Mouse (Mus musculus) liver, embryonic 11.5 days (tissue): ENCODE results near the gene C8g. TPM values are rescaled to one million over a fixed set of nuclear protein-coding genes. Genes with fewer than 3 reads are reported as not detected.
A peak's percentile ranks its signal among the peaks of the same experiment; 100 is the strongest.

Experiments
- ATAC-seq: fragments of 200-750 bp; cut with Nextera tagmentation; replicated peaks from 2 replicates; pipeline ENCODE4 v1.8.0; 2017; ENCODE audit warnings: moderate number of reproducible peaks, mild to moderate bottlenecking, moderate TSS enrichment, moderate library complexity; ENCODE audit not compliant: low FRiP score
- DNase-seq: peaks from one replicate; pipeline ENCODE4 v3.0.0-alpha.2; 2017; ENCODE audit warnings: low spot score
- H3K27ac ChIP-seq: fragments of 300-500 bp; sonication (generic); 2 replicates; pipeline ENCODE4 v1.5.1; 2014; ENCODE audit warnings: mild to moderate bottlenecking, low read depth, low read length, control low read depth
- H3K27me3 ChIP-seq: fragments of 300-500 bp; sonication (generic); replicated peaks from 2 replicates; pipeline ENCODE4 v1.6.1; 2014; ENCODE audit warnings: low read length, mixed read lengths; ENCODE audit not compliant: control insufficient read depth, insufficient read depth
- H3K36me3 ChIP-seq: fragments of 300-500 bp; sonication (generic); 2 replicates; pipeline ENCODE4 v1.6.1; 2014; ENCODE audit warnings: mild to moderate bottlenecking, low read length, moderate library complexity, mixed read lengths; ENCODE audit not compliant: control insufficient read depth, insufficient read depth
- H3K4me1 ChIP-seq: fragments of 300-500 bp; sonication (generic); replicated peaks from 2 replicates; pipeline ENCODE4 v1.6.1; 2014; ENCODE audit warnings: low read length, mixed read lengths; ENCODE audit not compliant: control insufficient read depth, insufficient read depth
- H3K4me2 ChIP-seq: fragments of 300-500 bp; sonication (generic); 2 replicates; pipeline ENCODE4 v1.6.1; 2014; ENCODE audit warnings: mild to moderate bottlenecking, control low read depth, moderate library complexity
- H3K4me3 ChIP-seq: fragments of 300-500 bp; sonication (generic); 2 replicates; pipeline ENCODE4 v1.5.1; 2014; ENCODE audit warnings: low read depth, low read length, control low read depth
- H3K9ac ChIP-seq: fragments of 300-500 bp; sonication (generic); 2 replicates; pipeline ENCODE4 v1.6.1; 2014; ENCODE audit warnings: low read depth, low read length, control low read depth
- H3K9me3 ChIP-seq: fragments of 300-500 bp; sonication (generic); 2 replicates; pipeline ENCODE4 v1.6.1; 2016; ENCODE audit warnings: low read length, inconsistent platforms, mixed read lengths; ENCODE audit not compliant: control insufficient read depth
- WGBS: fragments of 180-500 bp; shearing (Covaris S2); extraction: QIAGEN DNeasy Blood & Tissue Kit; methylation state at CpG from one replicate; pipeline ENCODE4 v1.1.7; 2014; 5-methylcytosine and 5-hydroxymethylcytosine counted together
- polyA plus RNA-seq: library from polyadenylated mRNA; unstranded; fragments of >200 nt; fragmentation: Nextera tagmentation; extraction: Ambion mirVana; gene quantifications from 2 replicates; pipeline ENCODE4 v1.2.1, GENCODE M21; 2014

C8g gene
- polyA plus RNA-seq, 1 experiment from 2014 or later, result 16.8 TPM

- H3K27me3 ChIP-seq, result no peaks in the 10 kb centered on the region; the same call in 1 of the 2 replicates
- no peaks in the 10 kb centered on the region for H3K36me3 ChIP-seq
- no peak overlapping the region for H3K4me2 ChIP-seq
- ATAC-seq (no peak), DNase-seq (no peak)
- 82% methylated on average over 8 of the region's 8 CpGs for WGBS
- no peak overlapping the region for H3K4me3 ChIP-seq
- no peaks in the 10 kb centered on the region for H3K4me1 ChIP-seq
- no peaks in the 10 kb centered on the region for H3K9me3 ChIP-seq
- no peak overlapping the region for H3K27ac ChIP-seq
- no peak overlapping the region for H3K9ac ChIP-seq
Measured at GRCm38 (mm10) chr2:25477541-25477940, 24.0 kb downstream of the C8g start.

DNA sequence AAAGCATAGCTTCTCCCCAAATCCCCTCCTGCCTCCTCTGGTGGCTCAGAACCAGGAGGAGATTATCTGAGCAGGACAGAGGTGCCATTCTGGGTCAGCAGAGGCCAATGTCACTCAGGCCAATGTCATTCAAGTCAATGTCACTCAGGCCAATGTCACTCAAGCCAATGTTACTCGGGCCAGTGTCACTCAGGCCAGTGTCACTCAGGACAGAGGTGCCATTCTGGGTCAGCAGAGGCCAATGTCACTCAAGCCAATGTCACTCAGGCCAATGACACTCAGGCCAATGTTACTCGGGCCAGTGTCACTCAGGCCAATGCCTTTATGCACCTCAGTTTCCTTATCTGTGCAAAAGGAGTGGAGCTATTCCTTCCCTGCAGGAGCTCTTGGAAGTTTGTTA, 29.0 kb downstream of the C8g start:
- DNase-seq (no peak), ATAC-seq (no peak)
- no peak overlapping the region for H3K4me3 ChIP-seq
- no peak overlapping the region for H3K27ac ChIP-seq
- no peak overlapping the region for H3K9ac ChIP-seq
- no peaks in the 10 kb centered on the region for H3K36me3 ChIP-seq
- H3K4me2 ChIP-seq, result no peak overlapping the region
- H3K4me1 ChIP-seq, result no peaks in the 10 kb centered on the region
- 72% methylated on average over 2 of the region's 2 CpGs for WGBS
- no peaks in the 10 kb centered on the region for H3K9me3 ChIP-seq
- no peaks in the 10 kb centered on the region; the same call in 1 of the 2 replicates for H3K27me3 ChIP-seq

DNA sequence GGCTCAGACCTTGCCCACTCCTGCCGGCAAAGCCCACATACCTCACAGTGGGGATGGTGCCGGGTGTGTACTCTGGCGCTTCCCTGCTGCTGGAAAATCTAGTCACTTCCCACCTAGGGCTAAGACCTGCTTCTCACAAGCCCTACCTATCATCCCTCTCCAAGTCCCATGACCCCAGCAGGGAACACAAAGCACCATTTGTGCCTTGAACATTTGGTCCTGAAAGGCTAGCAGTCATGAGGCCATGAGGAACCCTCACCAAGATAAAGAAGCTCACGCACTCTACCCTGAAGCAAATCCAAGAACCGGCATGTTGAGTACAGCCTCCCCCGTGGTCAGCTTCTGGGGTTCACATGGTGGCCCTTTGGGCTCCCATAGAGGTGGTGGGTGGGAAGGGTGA, 31.6 kb downstream of the C8g start, which contains the start of gene Ptgds:
Gene Ptgds (minus strand): TSS at position 78 of the 400 bp plus-strand sequence.
- H3K4me3 ChIP-seq, result no peak within 1 kb of the TSS
- 49% methylated on average over 6 of the region's 6 CpGs for WGBS
- H3K9ac ChIP-seq, result no peak within 1 kb of the TSS
- no peak within 1 kb of the TSS for H3K27ac ChIP-seq
- ATAC-seq, result no peak
- H3K9me3 ChIP-seq, result no peaks in the 10 kb centered on the region
- no peak for DNase-seq
- no peaks in the 10 kb centered on the region for H3K36me3 ChIP-seq
- no peak within 1 kb of the TSS for H3K4me2 ChIP-seq
- no peaks in the 10 kb centered on the region; the same call in 1 of the 2 replicates for H3K27me3 ChIP-seq
- H3K4me1 ChIP-seq, result peaks cover 4% of the 10 kb centered on the region; the same call in 1 of the 2 replicates

DNA sequence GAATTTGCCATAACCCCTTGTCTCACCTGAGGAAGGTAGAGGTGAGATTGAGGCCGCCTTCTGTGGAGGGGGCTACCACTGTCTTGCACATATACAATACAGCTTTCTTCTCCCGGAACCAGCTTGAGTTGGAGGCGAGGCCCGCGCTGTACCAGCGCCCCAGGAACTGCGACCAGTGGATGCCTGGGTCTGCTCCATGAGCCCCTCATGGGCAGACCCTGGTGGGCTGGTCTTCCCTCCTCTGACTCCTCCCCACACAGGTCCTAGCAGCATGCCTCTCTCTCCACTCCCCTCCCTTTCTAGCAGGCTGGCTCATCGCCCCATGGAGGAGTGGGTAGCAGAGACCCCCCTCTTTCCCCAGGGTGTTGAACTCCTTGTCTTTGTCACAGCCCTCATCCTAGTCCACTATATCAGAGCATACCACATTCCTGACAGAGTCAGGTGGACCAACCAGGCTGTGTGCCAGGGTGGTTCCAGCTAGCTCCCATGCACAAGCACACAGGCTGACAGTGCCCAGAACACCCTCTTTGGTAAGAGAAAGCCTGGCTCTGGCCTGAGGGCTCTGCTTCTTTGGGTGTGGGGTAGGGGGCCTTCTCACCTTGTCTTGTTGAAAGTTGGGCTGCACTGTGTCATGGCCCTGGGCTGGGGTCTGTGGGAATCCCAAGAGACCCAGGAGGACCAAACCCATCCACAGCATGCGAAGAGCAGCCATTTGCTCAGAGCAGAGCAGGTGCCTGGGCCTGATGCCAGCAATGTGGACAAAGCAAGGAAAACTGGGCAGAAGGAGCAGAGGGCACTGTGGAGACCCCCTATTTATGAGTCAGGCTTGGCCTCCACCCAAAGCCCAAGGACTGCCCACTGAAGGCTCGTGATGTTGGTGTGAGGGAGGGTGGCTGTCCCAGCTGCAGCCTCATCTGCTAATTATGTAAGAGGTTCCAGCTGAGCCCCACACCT, 32.3 kb downstream of the C8g start:
- Histone ChIP-seq H3K4me1 (peaks cover 4% of the 10 kb centered on the region; the same call in 1 of the 2 replicates), H3K4me3 (no peak overlapping the region), H3K36me3 (no peaks in the 10 kb centered on the region), H3K27ac (no peak overlapping the region), H3K4me2 (no peak overlapping the region), H3K9me3 (no peaks in the 10 kb centered on the region), H3K27me3 (no peaks in the 10 kb centered on the region; the same call in 1 of the 2 replicates), H3K9ac (no peak overlapping the region)
- WGBS, result 78% methylated on average over 10 of the region's 10 CpGs
- ATAC-seq (no peak), DNase-seq (no peak)

- H3K36me3 ChIP-seq, result no peaks in the 10 kb centered on the region
- H3K4me2 ChIP-seq, result no peak overlapping the region
- no peak overlapping the region for H3K4me3 ChIP-seq
- DNase-seq (no peak), ATAC-seq (no peak)
- H3K9ac ChIP-seq, result no peak overlapping the region
- peaks cover 4% of the 10 kb centered on the region; the same call in 1 of the 2 replicates for H3K4me1 ChIP-seq
- WGBS, result 68% methylated on average over 14 of the region's 14 CpGs
- H3K27me3 ChIP-seq, result no peaks in the 10 kb centered on the region; the same call in 1 of the 2 replicates
- no peak overlapping the region for H3K27ac ChIP-seq
- H3K9me3 ChIP-seq, result no peaks in the 10 kb centered on the region
Measured at GRCm38 (mm10) chr2:25467606-25468303, 33.8 kb downstream of the C8g start.

DNA sequence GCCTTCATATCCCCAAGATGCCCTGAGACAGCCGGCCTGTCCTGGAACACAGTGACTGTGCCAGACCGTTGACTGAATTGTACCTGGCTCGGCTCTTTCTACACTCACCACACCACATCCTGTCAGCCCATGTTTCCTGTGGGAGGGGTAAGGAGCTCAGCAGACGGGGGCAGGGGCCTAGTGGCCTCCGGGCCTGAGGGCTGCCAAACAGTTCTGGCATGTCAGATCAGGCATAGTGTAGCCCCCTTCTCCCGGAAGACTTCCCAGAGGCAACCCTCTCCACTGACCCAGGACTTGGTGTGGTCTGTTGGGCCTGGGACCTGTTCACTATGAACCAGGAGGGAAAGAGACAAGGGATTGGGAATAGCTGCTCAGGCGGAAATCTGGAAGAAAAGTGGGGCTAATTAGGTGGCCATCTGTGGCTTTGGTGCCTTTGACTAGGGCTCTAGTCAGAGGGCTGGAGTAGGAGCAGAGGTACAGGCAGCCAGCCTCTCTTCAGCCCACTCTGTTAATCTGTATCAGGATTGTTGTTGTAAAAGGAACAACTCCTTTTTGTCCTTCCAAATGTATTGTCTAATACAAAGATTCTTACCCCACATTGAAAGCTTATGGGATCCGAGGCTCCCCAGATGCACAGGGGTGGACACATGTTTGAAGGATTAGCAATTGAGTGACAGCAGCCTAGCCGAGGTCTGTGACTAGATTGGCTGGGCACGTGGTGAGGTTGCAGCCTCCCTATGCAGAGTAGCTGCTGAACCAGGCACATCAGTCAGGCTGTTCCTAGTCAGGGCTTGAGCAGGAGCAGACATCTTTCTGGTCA, 35.5 kb downstream of the C8g start:
- peak overlapping the region; percentile 28; the same call in 1 of the 2 replicates for H3K9ac ChIP-seq
- no peaks in the 10 kb centered on the region for H3K9me3 ChIP-seq
- peaks cover 4% of the 10 kb centered on the region; the same call in 1 of the 2 replicates for H3K4me1 ChIP-seq
- ATAC-seq (no peak), DNase-seq (no peak)
- no peak overlapping the region for H3K27ac ChIP-seq
- H3K4me3 ChIP-seq, result no peak overlapping the region
- H3K27me3 ChIP-seq, result no peaks in the 10 kb centered on the region
- no peaks in the 10 kb centered on the region for H3K36me3 ChIP-seq
- 37% methylated on average over 10 of the region's 10 CpGs for WGBS
- H3K4me2 ChIP-seq, result no peak overlapping the region

DNA sequence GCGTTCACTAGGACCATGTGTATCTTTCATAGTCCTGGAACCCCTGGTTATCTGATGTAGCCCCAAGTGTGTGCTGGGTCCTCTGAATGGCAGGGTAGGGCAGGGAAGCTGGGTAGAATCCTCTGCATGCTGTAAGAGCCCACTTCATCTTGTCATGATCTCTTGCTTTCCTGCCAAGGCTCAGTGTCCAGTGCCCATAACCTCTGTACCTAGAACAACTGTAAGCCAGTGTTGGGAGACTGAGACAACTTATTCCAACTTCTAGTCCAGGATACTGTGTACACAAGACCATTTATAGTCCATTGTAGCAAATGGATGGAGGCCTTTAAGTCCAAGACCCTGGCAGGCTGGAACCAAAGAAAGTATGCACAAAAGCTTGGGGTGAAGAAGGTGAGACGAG, 36.3 kb downstream of the C8g start:
- Histone ChIP-seq H3K36me3 (no peaks in the 10 kb centered on the region), H3K27ac (no peak overlapping the region), H3K4me2 (no peak overlapping the region), H3K4me3 (no peak overlapping the region), H3K4me1 (peaks cover 5% of the 10 kb centered on the region), H3K9ac (0 out of 2 replicates have a peak overlapping the region, but pooled peaks have one; percentile 28), H3K27me3 (no peaks in the 10 kb centered on the region), H3K9me3 (no peaks in the 10 kb centered on the region)
- no peak for DNase-seq
- no peak for ATAC-seq
- WGBS, result 67% methylated on average over 2 of the region's 2 CpGs

- WGBS, result 85% methylated on average over 3 of the region's 3 CpGs
Measured at GRCm38 (mm10) chr2:25463630-25464029, 37.9 kb downstream of the C8g start.

More at GRCm38 (mm10) chr2:25463630-25464029, 37.9 kb downstream of the C8g start:
- DNase-seq (no peak), ATAC-seq (no peak)
- no peaks in the 10 kb centered on the region for H3K9me3 ChIP-seq
- H3K4me3 ChIP-seq, result no peak overlapping the region
- no peaks in the 10 kb centered on the region for H3K36me3 ChIP-seq
- no peaks in the 10 kb centered on the region for H3K27me3 ChIP-seq
- no peak overlapping the region for H3K4me2 ChIP-seq
- H3K27ac ChIP-seq, result no peak overlapping the region
- peaks cover 16% of the 10 kb centered on the region for H3K4me1 ChIP-seq
- H3K9ac ChIP-seq, result no peak overlapping the region
